Mouse (Mus musculus) CD4-positive helper T cell, adult 2 months (primary cell): ENCODE results near the gene Olfr1502.
"Not testable (repeated sequence)": the region's sequence is repeated elsewhere in the genome, so short reads cannot be mapped to it uniquely, and the experiment has no call there.

Experiments
- DNase-seq: peaks from one replicate; pipeline ENCODE4 v3.0.0-alpha.2; 2012; ENCODE audit warnings: low read depth, missing footprints, low spot score

Olfr1502 gene

GRCm38 (mm10) chr19:13861495-13861894 is at the start of gene Olfr1502:
TSS of gene Olfr1502 (plus strand) at chr19:13861795.
- DNase-seq: no peak

- DNase-seq: no peak
Measured at GRCm38 (mm10) chr19:13812823-13813222, 48.8 kb upstream of the Olfr1502 start.

GRCm38 (mm10) chr19:13818827-13819226 is 42.8 kb upstream of the Olfr1502 start:
- no peak for DNase-seq

- DNase-seq: no peak
Measured at GRCm38 (mm10) chr19:13819347-13819746, 42.2 kb upstream of the Olfr1502 start, which contains the start of gene Olfr1499. TSS of gene Olfr1499 (minus strand) at chr19:13819447.

GRCm38 (mm10) chr19:13820847-13821246 is 40.7 kb upstream of the Olfr1502 start:
- DNase-seq: no peak

GRCm38 (mm10) chr19:13828447-13828846 is 33.1 kb upstream of the Olfr1502 start:
- no peak for DNase-seq

- no peak for DNase-seq
Measured at GRCm38 (mm10) chr19:13830388-13830787, 31.2 kb upstream of the Olfr1502 start, which contains the start of gene Olfr1500. TSS of gene Olfr1500 (minus strand) at chr19:13830488.

GRCm38 (mm10) chr19:13850592-13850991 is 11.0 kb upstream of the Olfr1502 start, which contains the start of gene Olfr1501:
TSS of gene Olfr1501 (minus strand) at chr19:13850692.
- DNase-seq: not testable (repeated sequence)

- no peak for DNase-seq
Measured at GRCm38 (mm10) chr19:13897828-13898227, 36.2 kb downstream of the Olfr1502 start, which contains the start of gene Olfr1504. TSS of gene Olfr1504 (minus strand) at chr19:13897928.
